Mouse (Mus musculus) natural killer cell, adult 2 months (primary cell): ENCODE measurements around the gene Isca2.

Source experiments
- DNase-seq, 2 experiments: peaks; one replicate each; pipeline ENCODE4 v3.0.0; 2022; ENCODE audit warnings: low spot score in 2 of 2

Isca2 gene

GRCm38 (mm10) chr12:84772726-84773441 is at the start of gene Isca2, which contains the start of gene Npc2:
Gene Isca2, plus strand, starts transcription at chr12:84773251.
Gene Npc2, minus strand, starts transcription at chr12:84773152.
- peak; percentile 97 to 98 for DNase-seq

GRCm38 (mm10) chr12:84726391-84726790 is 46.7 kb upstream of the Isca2 start:
- no peak for DNase-seq

- DNase-seq = no peak
Measured at GRCm38 (mm10) chr12:84726986-84727385, 46.1 kb upstream of the Isca2 start.

GRCm38 (mm10) chr12:84727434-84727833 is 45.6 kb upstream of the Isca2 start:
- DNase-seq = no peak

GRCm38 (mm10) chr12:84728421-84728820 is 44.6 kb upstream of the Isca2 start:
- no peak for DNase-seq

GRCm38 (mm10) chr12:84733366-84733765 is 39.7 kb upstream of the Isca2 start:
- DNase-seq = no peak

GRCm38 (mm10) chr12:84743496-84743895 is 29.6 kb upstream of the Isca2 start:
- no peak for DNase-seq

- no peak for DNase-seq
Measured at GRCm38 (mm10) chr12:84745700-84746099, 27.4 kb upstream of the Isca2 start.

- DNase-seq = no peak
Measured at GRCm38 (mm10) chr12:84748134-84748533, 24.9 kb upstream of the Isca2 start.

- DNase-seq = no peak
Measured at GRCm38 (mm10) chr12:84750661-84751060, 22.4 kb upstream of the Isca2 start.

GRCm38 (mm10) chr12:84752131-84752977 is 20.7 kb upstream of the Isca2 start:
- DNase-seq = no peak

GRCm38 (mm10) chr12:84755008-84755695 is 17.9 kb upstream of the Isca2 start:
- peak; percentile 51 to 71 for DNase-seq

- no peak for DNase-seq
Measured at GRCm38 (mm10) chr12:84756016-84756415, 17.0 kb upstream of the Isca2 start.

GRCm38 (mm10) chr12:84759063-84759462 is 14.0 kb upstream of the Isca2 start:
- DNase-seq = no peak

- peak; percentile 64 to 79 for DNase-seq
Measured at GRCm38 (mm10) chr12:84762532-84762931, 10.5 kb upstream of the Isca2 start.

- no peak for DNase-seq
Measured at GRCm38 (mm10) chr12:84763577-84764218, 9.4 kb upstream of the Isca2 start.

GRCm38 (mm10) chr12:84764756-84765155 is 8.3 kb upstream of the Isca2 start:
- no peak for DNase-seq

GRCm38 (mm10) chr12:84765506-84765905 is 7.5 kb upstream of the Isca2 start:
- DNase-seq = no peak

- DNase-seq = no peak
Measured at GRCm38 (mm10) chr12:84766113-84766735, 6.8 kb upstream of the Isca2 start.

GRCm38 (mm10) chr12:84767510-84767909 is 5.5 kb upstream of the Isca2 start:
- no peak for DNase-seq

- DNase-seq = no peak
Measured at GRCm38 (mm10) chr12:84769624-84770023, 3.4 kb upstream of the Isca2 start.
